Mouse (Mus musculus): ENCODE results near the gene Cnih1. TPM values are rescaled to one million over a fixed set of nuclear protein-coding genes. Genes with fewer than 3 reads are reported as not detected.
"Not testable (repeated sequence)": the region's sequence is repeated elsewhere in the genome, so short reads cannot be mapped to it uniquely, and the experiment has no call there.

Cnih1 gene
- polyA plus RNA-seq, 1 experiment from 2014 or later = 178 TPM

GRCm38 (mm10) chr14:46755851-46756250 lies 32.4 kb downstream of the Cnih1 start:
- WGBS = 92% methylated on average over 8 of the region's 8 CpGs
- Histone ChIP-seq H3K36me3 (no peaks in the 10 kb centered on the region), H3K9me3 (replicated peaks) (no peaks in the 10 kb centered on the region), H3K9ac (no peak overlapping the region), H3K4me2 (no peak overlapping the region), H3K4me3 (replicated peaks) (no peak overlapping the region), H3K27ac (no peak overlapping the region), H3K4me1 (peaks cover 2% of the 10 kb centered on the region), H3K27me3 (no peaks in the 10 kb centered on the region)
- ATAC-seq (replicated peaks; ENCODE audit: low FRiP score) = no peak

GRCm38 (mm10) chr14:46754371-46754770 lies 33.8 kb downstream of the Cnih1 start:
- WGBS = 73% methylated on average over 10 of the region's 10 CpGs
- not testable (repeated sequence) for ATAC-seq (replicated peaks; ENCODE audit: low FRiP score); H3K27ac ChIP-seq; H3K4me2 ChIP-seq; H3K36me3 ChIP-seq; H3K9me3 ChIP-seq (replicated peaks); H3K27me3 ChIP-seq; H3K4me3 ChIP-seq (replicated peaks); H3K9ac ChIP-seq; H3K4me1 ChIP-seq

DNA sequence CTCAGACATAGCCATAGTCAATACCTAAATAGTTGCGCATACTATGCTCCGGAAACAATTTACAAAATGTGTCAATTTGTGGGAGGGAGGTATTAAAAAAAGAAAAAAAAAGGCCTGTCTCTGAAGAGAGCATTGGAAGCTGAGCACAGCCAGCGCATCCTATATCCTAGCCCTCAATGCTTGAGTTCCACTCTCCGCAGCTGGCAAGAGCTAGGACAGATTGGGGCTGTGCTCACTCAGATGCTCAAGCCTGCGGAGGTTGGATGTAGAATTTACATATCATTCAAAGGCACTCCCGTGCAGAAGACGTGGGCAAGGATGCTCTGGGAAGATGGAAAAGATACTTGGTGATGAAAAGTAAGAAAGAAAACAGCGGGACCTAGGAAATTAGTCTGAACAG lies 42.8 kb downstream of the Cnih1 start:
- H3K4me1 ChIP-seq = no peaks in the 10 kb centered on the region
- H3K4me2 ChIP-seq = no peak overlapping the region
- H3K27ac ChIP-seq = no peak overlapping the region
- no peaks in the 10 kb centered on the region for H3K27me3 ChIP-seq
- H3K9me3 ChIP-seq (replicated peaks) = no peaks in the 10 kb centered on the region
- WGBS = 95% methylated on average over 8 of the region's 8 CpGs
- H3K9ac ChIP-seq = no peak overlapping the region
- ATAC-seq (replicated peaks; ENCODE audit: low FRiP score) = no peak
- no peak overlapping the region for H3K4me3 ChIP-seq (replicated peaks)
- no peaks in the 10 kb centered on the region for H3K36me3 ChIP-seq

- Histone ChIP-seq H3K27me3 (no peaks in the 10 kb centered on the region), H3K4me1 (no peaks in the 10 kb centered on the region), H3K4me3 (replicated peaks) (no peak overlapping the region), H3K4me2 (no peak overlapping the region), H3K27ac (no peak overlapping the region), H3K9me3 (replicated peaks) (no peaks in the 10 kb centered on the region), H3K36me3 (no peaks in the 10 kb centered on the region), H3K9ac (no peak overlapping the region)
- ATAC-seq (replicated peaks; ENCODE audit: low FRiP score) = no peak
- 83% methylated on average over 2 of the region's 2 CpGs for WGBS
These were observed 45.5 kb downstream of the Cnih1 start for GRCm38 (mm10) chr14:46742674-46743073.

DNA sequence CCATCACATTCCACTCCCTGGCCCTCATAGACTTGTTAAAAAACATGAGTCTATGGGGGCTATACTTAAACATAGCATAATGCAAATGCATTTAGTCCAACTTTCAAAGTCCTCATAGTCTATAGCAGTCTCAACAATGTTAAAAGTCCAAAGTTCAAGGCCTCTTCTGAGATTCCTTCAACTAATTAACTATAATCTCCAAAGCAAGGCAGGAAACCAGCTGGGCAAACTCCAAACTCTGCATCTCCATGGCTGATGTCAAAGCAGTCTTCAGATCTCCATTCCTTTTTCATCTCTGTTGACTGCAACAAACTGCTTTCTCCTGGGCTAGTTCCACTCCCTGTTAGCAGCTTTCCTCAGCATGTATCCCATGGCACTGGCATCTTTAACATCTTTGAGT lies 50.9 kb downstream of the Cnih1 start:
- H3K9me3 ChIP-seq (replicated peaks); H3K27me3 ChIP-seq; H3K9ac ChIP-seq; ATAC-seq (replicated peaks; ENCODE audit: low FRiP score); H3K36me3 ChIP-seq; H3K4me1 ChIP-seq; H3K27ac ChIP-seq; H3K4me2 ChIP-seq; H3K4me3 ChIP-seq (replicated peaks): not testable (repeated sequence)

DNA sequence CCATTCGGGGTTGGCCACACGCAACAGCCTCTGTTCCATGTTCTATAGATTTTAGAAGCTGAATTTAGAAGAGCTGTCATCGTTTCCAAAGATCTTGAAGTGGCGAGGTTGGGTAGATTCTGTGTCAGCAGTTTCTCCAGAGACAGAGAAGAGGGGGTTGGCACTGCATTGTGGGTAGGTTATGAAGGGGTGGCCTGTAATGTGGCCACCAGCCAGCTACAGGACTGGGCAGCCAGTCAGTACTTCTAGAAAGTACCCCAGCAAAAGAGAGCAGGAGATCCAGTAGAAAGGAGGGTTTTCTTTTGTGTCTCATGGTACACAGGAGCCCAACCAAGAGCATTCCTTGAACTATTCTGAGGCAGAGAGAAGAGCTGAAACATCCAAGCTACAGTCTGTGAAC lies 51.8 kb downstream of the Cnih1 start:
- WGBS = 95% methylated on average over 4 of the region's 4 CpGs
- Histone ChIP-seq H3K27ac (no peak overlapping the region), H3K9ac (no peak overlapping the region), H3K36me3 (no peaks in the 10 kb centered on the region), H3K4me1 (no peaks in the 10 kb centered on the region), H3K4me3 (replicated peaks) (no peak overlapping the region), H3K9me3 (replicated peaks) (no peaks in the 10 kb centered on the region), H3K27me3 (no peaks in the 10 kb centered on the region), H3K4me2 (no peak overlapping the region)
- no peak for ATAC-seq (replicated peaks; ENCODE audit: low FRiP score)

DNA sequence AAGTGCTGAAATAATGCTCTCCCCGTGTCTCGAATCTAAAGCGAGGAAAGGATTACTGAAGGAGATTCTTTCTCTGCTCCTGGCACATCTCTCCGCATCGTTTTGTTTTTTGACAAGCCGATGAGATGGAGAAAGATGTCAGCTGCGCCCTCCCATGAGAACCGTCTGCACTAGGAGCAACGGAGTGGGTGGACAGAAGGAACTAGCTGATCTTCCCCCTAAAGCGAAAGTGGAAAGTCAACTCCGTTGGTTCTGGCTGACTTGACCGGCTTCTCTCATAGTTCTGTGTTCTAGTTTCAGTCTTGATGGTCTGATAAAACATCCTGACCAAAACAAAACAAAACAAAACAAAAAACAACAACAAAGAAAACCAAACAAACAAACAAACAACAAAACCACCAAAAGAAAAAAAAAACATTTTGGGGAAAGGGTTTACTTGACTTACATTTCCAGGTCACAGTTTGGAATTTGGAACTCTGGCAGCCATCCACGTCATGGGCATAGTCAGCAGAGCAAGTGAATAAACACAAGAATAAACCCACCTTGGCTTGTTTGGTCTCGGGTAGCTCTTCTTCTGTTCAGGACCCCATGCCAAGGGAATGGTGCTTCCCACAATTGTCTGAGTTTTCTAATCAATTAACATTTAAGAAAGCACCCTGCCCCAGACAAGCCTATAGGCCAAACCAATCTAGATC lies 53.3 kb downstream of the Cnih1 start:
- ATAC-seq (replicated peaks; ENCODE audit: low FRiP score) = no peak
- Histone ChIP-seq H3K4me2 (no peak overlapping the region), H3K27me3 (no peaks in the 10 kb centered on the region), H3K9ac (no peak overlapping the region), H3K9me3 (replicated peaks) (no peaks in the 10 kb centered on the region), H3K4me3 (replicated peaks) (no peak overlapping the region), H3K36me3 (no peaks in the 10 kb centered on the region), H3K4me1 (no peaks in the 10 kb centered on the region), H3K27ac (no peak overlapping the region)
- WGBS = 90% methylated on average over 14 of the region's 14 CpGs

- ATAC-seq (replicated peaks; ENCODE audit: low FRiP score) = no peak
- H3K27ac ChIP-seq = no peak overlapping the region
- H3K4me2 ChIP-seq = no peak overlapping the region
- no peaks in the 10 kb centered on the region for H3K36me3 ChIP-seq
- no peaks in the 10 kb centered on the region for H3K4me1 ChIP-seq
- H3K9ac ChIP-seq = no peak overlapping the region
- H3K27me3 ChIP-seq = no peaks in the 10 kb centered on the region
- H3K9me3 ChIP-seq (replicated peaks) = no peaks in the 10 kb centered on the region
- H3K4me3 ChIP-seq (replicated peaks) = no peak overlapping the region
- 79% methylated on average over 5 of the region's 5 CpGs for WGBS
These were observed 53.9 kb downstream of the Cnih1 start for GRCm38 (mm10) chr14:46734262-46734661.

DNA sequence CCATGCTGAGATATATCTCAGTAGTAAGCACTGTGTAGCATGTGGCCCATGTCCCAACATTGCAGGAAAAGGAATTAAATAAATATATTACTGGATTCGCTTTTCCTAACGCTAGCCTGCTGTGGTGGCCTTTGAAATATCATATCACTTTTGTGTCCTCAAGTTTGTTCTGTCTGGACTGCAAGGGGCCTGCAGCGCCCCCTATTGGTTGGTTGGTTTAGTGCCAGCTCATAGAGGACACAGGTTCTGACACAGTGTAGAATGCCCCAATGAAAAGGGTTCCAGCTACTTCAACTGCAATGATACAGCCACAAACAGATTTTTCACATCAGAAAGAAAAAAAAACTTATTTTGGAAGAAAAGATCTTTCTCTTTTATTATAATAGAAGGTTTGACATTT lies 62.5 kb downstream of the Cnih1 start:
- no peak for ATAC-seq (replicated peaks; ENCODE audit: low FRiP score)
- Histone ChIP-seq H3K9me3 (replicated peaks) (no peaks in the 10 kb centered on the region), H3K36me3 (no peaks in the 10 kb centered on the region), H3K4me1 (peaks cover 18% of the 10 kb centered on the region), H3K27ac (peak overlapping the region; percentile 20; the same call in 1 of the 2 replicates), H3K4me2 (no peak overlapping the region), H3K27me3 (no peaks in the 10 kb centered on the region), H3K4me3 (replicated peaks) (no peak overlapping the region), H3K9ac (no peak overlapping the region)
- WGBS = 32% methylated on average over 3 of the region's 3 CpGs

Other genes starting within 250 kb of the Cnih1 start
- 48.0 and 51.1 TPM in 2 replicates for gene Cdkn3, start 27.9 kb downstream of the Cnih1 start, polyA plus RNA-seq (2015; fragmentation: Nextera tagmentation; extraction: Ambion mirVana)
- gene Gmfb, start 33.8 kb upstream of the Cnih1 start, polyA plus RNA-seq (2015; fragmentation: Nextera tagmentation; extraction: Ambion mirVana) = 72.3 and 75.2 TPM in 2 replicates
- gene Cgrrf1, start 43.7 kb upstream of the Cnih1 start, polyA plus RNA-seq (2015; fragmentation: Nextera tagmentation; extraction: Ambion mirVana) = 27.8 and 29.9 TPM in 2 replicates
- gene Samd4, start 94.4 kb upstream of the Cnih1 start, polyA plus RNA-seq (2015; fragmentation: Nextera tagmentation; extraction: Ambion mirVana) = 5.0 and 5.2 TPM in 2 replicates

Measured in kidney, embryonic 15.5 days (tissue).